Mouse (Mus musculus): ENCODE data around the gene Rtca.

- TF ChIP-seq POLR2A (IDR thresholded peaks at IDR 0.05; ENCODE audit: borderline replicate concordance, low read depth, low read length): no peak
- no peak for TF ChIP-seq CTCF (IDR thresholded peaks at IDR 0.05; ENCODE audit: low read depth, low read length)
Measured at GRCm38 (mm10) chr3:116520141-116520761, 12.2 kb upstream of the Rtca start.
